ENCODE assay signal across 8 mouse cellular contexts in genomic region chr7:111191674-111192073, GRCm38 (mm10).
DNase-seq lines count a peak whose midpoint lies in the region; ATAC-seq lines count a peak whose summit lies in the region.

No protein-coding gene starts in this region.

- no peak overlapping the region for H3K4me2 ChIP-seq in forebrain, embryonic 13.5 days
- H3K4me2 ChIP-seq in intestine, embryonic 14.5 days (ENCODE audit: low read length): no peak overlapping the region
- no peak overlapping the region for H3K4me2 ChIP-seq in midbrain, embryonic 16.5 days (ENCODE audit: low read length)

- WGBS in forebrain, embryonic 13.5 days: 62% methylated on average over 4 of the region's 4 CpGs
- 83% methylated on average over 4 of the region's 4 CpGs for WGBS in forebrain, embryonic 10.5 days
- 57% methylated on average over 4 of the region's 4 CpGs for WGBS in intestine, embryonic 14.5 days
- WGBS in midbrain, embryonic 16.5 days: 61% methylated on average over 4 of the region's 4 CpGs

- H3K36me3 ChIP-seq in forebrain, embryonic 13.5 days (ENCODE audit: poor library complexity, severe bottlenecking): no peaks in the 10 kb centered on the region
- H3K36me3 ChIP-seq in forebrain, embryonic 10.5 days (replicated peaks): no peaks in the 10 kb centered on the region
- no peaks in the 10 kb centered on the region for H3K36me3 ChIP-seq in intestine, embryonic 14.5 days (ENCODE audit: control insufficient read depth, insufficient read depth, low read length)
- H3K36me3 ChIP-seq in midbrain, embryonic 16.5 days (ENCODE audit: control insufficient read depth, insufficient read depth, low read length): no peaks in the 10 kb centered on the region

- no peak overlapping the region for H3K4me3 ChIP-seq in forebrain, embryonic 13.5 days
- no peak overlapping the region for H3K4me3 ChIP-seq in forebrain, embryonic 10.5 days
- no peak overlapping the region for H3K4me3 ChIP-seq in intestine, embryonic 14.5 days (ENCODE audit: low read depth, low read length)
- H3K4me3 ChIP-seq in midbrain, embryonic 16.5 days (ENCODE audit: low read depth, low read length): no peak overlapping the region

- DNase-seq in forebrain, embryonic 10.5 days (ENCODE audit: extremely low spot score, low spot score): no peak
- peak; percentile 40 for DNase-seq in right cerebral cortex, postnatal 4 days
- DNase-seq in right cerebral cortex, postnatal 36 days (ENCODE audit: low spot score in 2 of 2): no peak
- DNase-seq in intestine, embryonic 14.5 days (ENCODE audit: low spot score): no peak
- no peak for DNase-seq in layer of hippocampus, adult 9-11 months

- H3K9ac ChIP-seq in forebrain, embryonic 13.5 days: no peak overlapping the region
- no peak overlapping the region for H3K9ac ChIP-seq in intestine, embryonic 14.5 days (ENCODE audit: low read length)
- H3K9ac ChIP-seq in midbrain, embryonic 16.5 days (ENCODE audit: low read depth, low read length): no peak overlapping the region

- H3K4me1 ChIP-seq in forebrain, embryonic 13.5 days: no peaks in the 10 kb centered on the region
- H3K4me1 ChIP-seq in forebrain, embryonic 10.5 days: no peaks in the 10 kb centered on the region
- H3K4me1 ChIP-seq in intestine, embryonic 14.5 days (replicated peaks; ENCODE audit: control insufficient read depth, insufficient read depth, low read length): 0 out of 2 replicates have a peak, but pooled peaks cover 6% of the 10 kb centered on the region
- H3K4me1 ChIP-seq in midbrain, embryonic 16.5 days (ENCODE audit: control insufficient read depth, insufficient read depth, low read length): no peaks in the 10 kb centered on the region

- no peak overlapping the region for H3K27ac ChIP-seq in forebrain, embryonic 13.5 days
- H3K27ac ChIP-seq in forebrain, embryonic 10.5 days: no peak overlapping the region
- H3K27ac ChIP-seq in intestine, embryonic 14.5 days (ENCODE audit: low read depth): no peak overlapping the region
- no peak overlapping the region for H3K27ac ChIP-seq in midbrain, embryonic 16.5 days (ENCODE audit: low read length)

- no peaks in the 10 kb centered on the region for H3K9me3 ChIP-seq in forebrain, embryonic 13.5 days (replicated peaks)
- no peaks in the 10 kb centered on the region for H3K9me3 ChIP-seq in forebrain, embryonic 10.5 days
- no peaks in the 10 kb centered on the region for H3K9me3 ChIP-seq in intestine, embryonic 14.5 days (ENCODE audit: control insufficient read depth, low read length)
- no peaks in the 10 kb centered on the region for H3K9me3 ChIP-seq in midbrain, embryonic 16.5 days (replicated peaks; ENCODE audit: control insufficient read depth, low read length, poor library complexity, severe bottlenecking)

- H3K27me3 ChIP-seq in forebrain, embryonic 13.5 days: no peaks in the 10 kb centered on the region
- H3K27me3 ChIP-seq in forebrain, embryonic 10.5 days (ENCODE audit: poor library complexity, severe bottlenecking): no peaks in the 10 kb centered on the region
- H3K27me3 ChIP-seq in intestine, embryonic 14.5 days (replicated peaks; ENCODE audit: control insufficient read depth, insufficient read depth, low read length): no peaks in the 10 kb centered on the region
- H3K27me3 ChIP-seq in midbrain, embryonic 16.5 days (ENCODE audit: control insufficient read depth, insufficient read depth, low read depth, low read length): no peaks in the 10 kb centered on the region

- peak; percentile 70; the same call in 1 of the 2 replicates for ATAC-seq in forebrain, embryonic 13.5 days
- peak; percentile 87 for ATAC-seq in intestine, embryonic 14.5 days (replicated peaks; ENCODE audit: low FRiP score, low TSS enrichment, low read depth)
- 0 out of 2 replicates have a peak, but pooled peaks have one; percentile 42 for ATAC-seq in midbrain, embryonic 16.5 days
- no peak for ATAC-seq in inflammation-experienced regulatory T-cells, adult 6 months
